Mouse (Mus musculus) heart, embryonic 12.5 days (tissue): ENCODE results near the gene Man2a2. TPM values are rescaled to one million over a fixed set of nuclear protein-coding genes. Genes with fewer than 3 reads are reported as not detected.

ENCODE experiments used
- ATAC-seq: fragments of 200-750 bp; cut with Nextera tagmentation; 2 replicates; pipeline ENCODE4 v1.8.0; 2017; ENCODE audit warnings: moderate TSS enrichment, moderate library complexity; ENCODE audit not compliant: insufficient number of reproducible peaks, low FRiP score
- H3K27ac ChIP-seq: fragments of 300-500 bp; sonication (generic); 2 replicates; pipeline ENCODE4 v1.5.1; 2016; ENCODE audit warnings: mild to moderate bottlenecking, moderate library complexity; ENCODE audit not compliant: poor library complexity, severe bottlenecking
- H3K27me3 ChIP-seq: fragments of 300-500 bp; sonication (generic); replicated peaks from 2 replicates; pipeline ENCODE4 v1.6.1; 2016; ENCODE audit warnings: mild to moderate bottlenecking, moderate library complexity
- H3K36me3 ChIP-seq: fragments of 300-500 bp; sonication (generic); 2 replicates; pipeline ENCODE4 v1.6.1; 2016; ENCODE audit warnings: mild to moderate bottlenecking, moderate library complexity
- H3K4me1 ChIP-seq: fragments of 300-500 bp; sonication (generic); replicated peaks from 2 replicates; pipeline ENCODE4 v1.6.1; 2016; ENCODE audit warnings: mild to moderate bottlenecking
- H3K4me2 ChIP-seq: fragments of 300-500 bp; sonication (generic); 2 replicates; pipeline ENCODE4 v1.6.1; 2016; ENCODE audit warnings: mild to moderate bottlenecking, moderate library complexity
- H3K4me3 ChIP-seq: fragments of 300-500 bp; sonication (generic); 2 replicates; pipeline ENCODE4 v1.5.1; 2016; ENCODE audit warnings: mild to moderate bottlenecking
- H3K9ac ChIP-seq: fragments of 300-500 bp; sonication (generic); 2 replicates; pipeline ENCODE4 v1.6.1; 2016; ENCODE audit warnings: mild to moderate bottlenecking, moderate library complexity
- H3K9me3 ChIP-seq: fragments of 300-500 bp; sonication (generic); replicated peaks from 2 replicates; pipeline ENCODE4 v1.6.1; 2016; ENCODE audit warnings: mild to moderate bottlenecking, moderate library complexity
- WGBS: fragments of 180-500 bp; shearing (Covaris S2); methylation state at CpG from one replicate; pipeline ENCODE4 v1.1.7; 2016; 5-methylcytosine and 5-hydroxymethylcytosine counted together
- polyA plus RNA-seq: library from polyadenylated mRNA; unstranded; fragments of >200 nt; fragmentation: Nextera tagmentation; extraction: Ambion mirVana; gene quantifications from 2 replicates; pipeline ENCODE4 v1.2.1, GENCODE M21; 2016

Man2a2 gene
- polyA plus RNA-seq, 1 experiment from 2014 or later = 25.0 TPM

- WGBS = 30% methylated on average over 6 of the region's 6 CpGs
- H3K27me3 ChIP-seq = peaks cover 15% of the 10 kb centered on the region
- ATAC-seq = no peak
- no peak overlapping the region for H3K4me2 ChIP-seq
- no peak overlapping the region for H3K27ac ChIP-seq
- no peak overlapping the region for H3K9ac ChIP-seq
- no peaks in the 10 kb centered on the region for H3K9me3 ChIP-seq
- H3K4me3 ChIP-seq = no peak overlapping the region
- peaks cover 33% of the 10 kb centered on the region for H3K36me3 ChIP-seq
- H3K4me1 ChIP-seq = peaks cover 14% of the 10 kb centered on the region
Observed at GRCm38 (mm10) chr7:80377471-80377870, 6.3 kb upstream of the Man2a2 start.

GRCm38 (mm10) chr7:80376192-80376591, 5.0 kb upstream of the Man2a2 start:
- Histone ChIP-seq H3K4me2 (no peak overlapping the region), H3K9me3 (no peaks in the 10 kb centered on the region), H3K4me3 (no peak overlapping the region), H3K27ac (no peak overlapping the region), H3K4me1 (peaks cover 11% of the 10 kb centered on the region), H3K27me3 (0 out of 2 replicates have a peak, but pooled peaks cover 3% of the 10 kb centered on the region), H3K36me3 (peaks cover 24% of the 10 kb centered on the region), H3K9ac (no peak overlapping the region)
- ATAC-seq = no peak
- 83% methylated on average over 10 of the region's 10 CpGs for WGBS

GRCm38 (mm10) chr7:80375376-80376039, 4.3 kb upstream of the Man2a2 start:
- Histone ChIP-seq H3K27ac (no peak overlapping the region), H3K9me3 (no peaks in the 10 kb centered on the region), H3K4me1 (peaks cover 11% of the 10 kb centered on the region), H3K36me3 (peaks cover 17% of the 10 kb centered on the region), H3K4me3 (no peak overlapping the region), H3K27me3 (no peaks in the 10 kb centered on the region), H3K9ac (no peak overlapping the region), H3K4me2 (no peak overlapping the region)
- WGBS = 41% methylated on average over 9 of the region's 9 CpGs
- ATAC-seq = no peak

- no peak overlapping the region for H3K27ac ChIP-seq
- WGBS = 90% methylated on average over 3 of the region's 3 CpGs
Observed at GRCm38 (mm10) chr7:80374733-80375132, 3.6 kb upstream of the Man2a2 start.

GRCm38 (mm10) chr7:80374280-80374679, 3.1 kb upstream of the Man2a2 start:
- H3K9me3 ChIP-seq = no peaks in the 10 kb centered on the region
- no peak overlapping the region for H3K27ac ChIP-seq
- H3K36me3 ChIP-seq = peaks cover 5% of the 10 kb centered on the region
- no peak overlapping the region for H3K4me2 ChIP-seq
- no peaks in the 10 kb centered on the region for H3K27me3 ChIP-seq
- H3K4me1 ChIP-seq = peaks cover 21% of the 10 kb centered on the region
- 68% methylated on average over 3 of the region's 3 CpGs for WGBS
- no peak overlapping the region for H3K4me3 ChIP-seq
- no peak for ATAC-seq
- H3K9ac ChIP-seq = no peak overlapping the region

More at GRCm38 (mm10) chr7:80374733-80375132, 3.6 kb upstream of the Man2a2 start:
- peaks cover 16% of the 10 kb centered on the region for H3K4me1 ChIP-seq
- H3K27me3 ChIP-seq = no peaks in the 10 kb centered on the region
- no peak for ATAC-seq
- H3K9ac ChIP-seq = no peak overlapping the region
- peaks cover 10% of the 10 kb centered on the region for H3K36me3 ChIP-seq
- no peaks in the 10 kb centered on the region for H3K9me3 ChIP-seq
- H3K4me3 ChIP-seq = no peak overlapping the region
- H3K4me2 ChIP-seq = no peak overlapping the region

GRCm38 (mm10) chr7:80373850-80374249, 2.7 kb upstream of the Man2a2 start:
- H3K27me3 ChIP-seq = no peaks in the 10 kb centered on the region
- H3K27ac ChIP-seq = no peak overlapping the region
- peaks cover 24% of the 10 kb centered on the region for H3K4me1 ChIP-seq
- no peak overlapping the region for H3K4me2 ChIP-seq
- WGBS = 76% methylated on average over 12 of the region's 12 CpGs
- no peak overlapping the region for H3K4me3 ChIP-seq
- H3K9me3 ChIP-seq = no peaks in the 10 kb centered on the region
- no peak overlapping the region for H3K9ac ChIP-seq
- H3K36me3 ChIP-seq = peaks cover 5% of the 10 kb centered on the region
- no peak for ATAC-seq

- Histone ChIP-seq H3K4me3 (no peak overlapping the region), H3K36me3 (peaks cover 5% of the 10 kb centered on the region), H3K4me1 (peaks cover 27% of the 10 kb centered on the region), H3K9me3 (no peaks in the 10 kb centered on the region), H3K4me2 (no peak overlapping the region), H3K9ac (no peak overlapping the region), H3K27ac (no peak overlapping the region), H3K27me3 (no peaks in the 10 kb centered on the region)
- ATAC-seq = no peak
- WGBS = 72% methylated on average over 4 of the region's 4 CpGs
Observed at GRCm38 (mm10) chr7:80373352-80373751, 2.2 kb upstream of the Man2a2 start.

GRCm38 (mm10) chr7:80372667-80373066, 1.5 kb upstream of the Man2a2 start:
- Histone ChIP-seq H3K4me1 (peaks cover 31% of the 10 kb centered on the region), H3K4me3 (no peak overlapping the region), H3K4me2 (no peak overlapping the region), H3K27ac (no peak overlapping the region), H3K9me3 (no peaks in the 10 kb centered on the region), H3K27me3 (no peaks in the 10 kb centered on the region), H3K36me3 (peaks cover 10% of the 10 kb centered on the region), H3K9ac (no peak overlapping the region)
- 50% methylated on average over 2 of the region's 2 CpGs for WGBS
- no peak for ATAC-seq

- peaks cover 29% of the 10 kb centered on the region for H3K4me1 ChIP-seq
- no peak for ATAC-seq
- no peaks in the 10 kb centered on the region for H3K27me3 ChIP-seq
- H3K4me3 ChIP-seq = no peak overlapping the region
- WGBS = 45% methylated on average over 3 of the region's 3 CpGs
- H3K36me3 ChIP-seq = peaks cover 15% of the 10 kb centered on the region
- H3K27ac ChIP-seq = no peak overlapping the region
- H3K9ac ChIP-seq = no peak overlapping the region
- H3K4me2 ChIP-seq = no peak overlapping the region
- H3K9me3 ChIP-seq = no peaks in the 10 kb centered on the region
Observed at GRCm38 (mm10) chr7:80372166-80372565, 991 bp upstream of the Man2a2 start.

- Histone ChIP-seq H3K9ac (peak overlapping the region; percentile 93), H3K27me3 (no peaks in the 10 kb centered on the region), H3K4me2 (peak overlapping the region; percentile 83), H3K27ac (peak overlapping the region; percentile 85), H3K36me3 (peaks cover 31% of the 10 kb centered on the region), H3K9me3 (no peaks in the 10 kb centered on the region), H3K4me3 (peak overlapping the region; percentile 83), H3K4me1 (peaks cover 28% of the 10 kb centered on the region)
- peak; percentile 40 for ATAC-seq
- WGBS = 0% methylated on average over 31 of the region's 31 CpGs
Observed at GRCm38 (mm10) chr7:80370649-80371040, 530 bp downstream of the Man2a2 start.

- no peak for ATAC-seq
- H3K36me3 ChIP-seq = peaks cover 36% of the 10 kb centered on the region
- H3K9ac ChIP-seq = peak overlapping the region; percentile 93
- peak overlapping the region; percentile 83 for H3K4me3 ChIP-seq
- H3K4me2 ChIP-seq = peak overlapping the region; percentile 83
- WGBS = 52% methylated on average over 4 of the region's 4 CpGs
- H3K9me3 ChIP-seq = no peaks in the 10 kb centered on the region
- H3K27me3 ChIP-seq = no peaks in the 10 kb centered on the region
- H3K4me1 ChIP-seq = peaks cover 22% of the 10 kb centered on the region
- peak overlapping the region; percentile 85 for H3K27ac ChIP-seq
Observed at GRCm38 (mm10) chr7:80369967-80370431, 1.2 kb downstream of the Man2a2 start.
